Mouse (Mus musculus) T-helper 2 cell (primary cell): ENCODE results near the gene Grifin.

ENCODE experiments used
- in situ Hi-C: fragments of 300-600 bp; cut with MboI, MseI; formaldehyde crosslinking; loops from one replicate; pipeline ENCODE4 v1.15.1; 2025; ENCODE audit warnings: high pct_unique_total_duplicates

Grifin gene

DNA sequence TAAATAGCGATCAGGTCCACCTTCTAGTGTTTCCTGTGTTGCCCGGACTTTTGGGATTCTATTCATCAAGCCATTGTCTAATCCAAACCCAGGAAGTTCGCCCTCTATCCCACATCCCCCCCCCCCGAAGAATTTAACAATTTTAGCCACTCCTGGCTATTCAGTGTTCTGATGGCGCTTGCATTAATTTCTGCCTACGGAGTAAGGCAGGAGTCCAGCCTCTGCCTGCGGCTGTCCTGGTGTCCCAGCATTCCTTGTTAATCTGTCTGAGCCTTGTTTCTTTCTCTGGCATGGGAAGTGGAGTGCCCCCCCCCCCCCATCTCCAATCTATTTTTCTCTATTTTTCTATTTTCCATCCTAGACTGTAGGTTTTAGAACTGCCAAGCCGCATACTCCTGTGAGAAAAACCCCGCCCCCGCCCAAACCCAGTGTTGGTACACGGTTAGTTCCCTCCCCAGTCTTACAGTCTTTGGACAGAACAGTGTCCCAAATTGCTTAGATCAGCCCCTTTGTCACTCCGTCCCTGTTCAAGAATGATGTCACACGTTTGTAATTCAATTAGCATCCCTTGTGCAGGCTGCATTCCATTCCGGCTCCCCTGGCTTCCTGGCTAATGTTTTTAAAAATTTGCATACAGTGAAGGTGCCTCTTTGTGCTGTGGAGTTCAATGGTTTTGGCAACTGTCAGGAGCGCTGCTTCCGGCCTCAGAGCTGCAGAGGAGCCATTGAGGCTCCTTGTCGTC lies 15.4 kb downstream of the Grifin start:
- in situ Hi-C loops = loop anchor here (5.0 kb wide), 1 partner anchor 198 kb away; no protein-coding TSS in a partner anchor

DNA sequence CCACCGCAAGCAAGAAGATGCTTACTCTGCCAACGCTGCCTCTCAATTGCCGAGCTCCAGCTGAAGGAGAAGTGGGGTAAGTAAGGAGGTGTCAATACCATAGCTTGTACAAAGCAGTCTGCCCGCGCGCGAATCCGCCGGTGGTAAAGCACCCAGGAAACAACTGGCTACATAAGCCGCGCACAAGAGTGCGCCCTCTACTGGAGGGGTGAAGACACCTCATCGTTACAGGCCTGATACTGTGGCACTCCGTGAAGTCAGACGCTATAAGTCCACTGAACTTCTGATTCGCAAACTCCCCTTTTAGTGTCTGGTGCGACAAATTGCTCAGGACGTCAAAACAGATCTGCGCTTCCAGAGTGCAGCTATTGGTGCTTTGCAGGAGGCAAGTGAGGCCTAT lies 18.5 kb downstream of the Grifin start:
- in situ Hi-C loops = loop anchor here (5.0 kb wide), 1 partner anchor 201 kb away; no protein-coding TSS in a partner anchor

DNA sequence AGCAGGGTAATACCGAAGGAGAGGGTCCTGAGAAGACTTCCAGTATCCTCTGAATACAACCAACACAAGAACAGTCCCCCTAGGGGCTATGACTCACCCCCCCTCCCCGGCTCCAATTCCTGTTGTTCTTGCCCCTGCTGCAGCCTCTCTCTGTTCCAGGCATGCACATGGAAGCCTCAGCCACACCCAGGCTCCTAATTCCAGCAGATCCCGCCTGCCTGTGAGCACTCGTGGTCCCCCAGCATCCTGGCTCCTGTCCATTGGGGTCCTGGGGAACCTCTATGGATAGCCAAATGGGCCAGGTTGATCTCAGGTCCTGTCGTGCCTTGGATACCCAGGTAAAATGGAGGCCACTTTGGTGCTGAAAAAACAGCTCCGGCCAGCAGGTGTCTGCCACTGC lies 19.2 kb downstream of the Grifin start:
- in situ Hi-C loops = loop anchor here (5.0 kb wide), 1 partner anchor 202 kb away; no protein-coding TSS in a partner anchor

DNA sequence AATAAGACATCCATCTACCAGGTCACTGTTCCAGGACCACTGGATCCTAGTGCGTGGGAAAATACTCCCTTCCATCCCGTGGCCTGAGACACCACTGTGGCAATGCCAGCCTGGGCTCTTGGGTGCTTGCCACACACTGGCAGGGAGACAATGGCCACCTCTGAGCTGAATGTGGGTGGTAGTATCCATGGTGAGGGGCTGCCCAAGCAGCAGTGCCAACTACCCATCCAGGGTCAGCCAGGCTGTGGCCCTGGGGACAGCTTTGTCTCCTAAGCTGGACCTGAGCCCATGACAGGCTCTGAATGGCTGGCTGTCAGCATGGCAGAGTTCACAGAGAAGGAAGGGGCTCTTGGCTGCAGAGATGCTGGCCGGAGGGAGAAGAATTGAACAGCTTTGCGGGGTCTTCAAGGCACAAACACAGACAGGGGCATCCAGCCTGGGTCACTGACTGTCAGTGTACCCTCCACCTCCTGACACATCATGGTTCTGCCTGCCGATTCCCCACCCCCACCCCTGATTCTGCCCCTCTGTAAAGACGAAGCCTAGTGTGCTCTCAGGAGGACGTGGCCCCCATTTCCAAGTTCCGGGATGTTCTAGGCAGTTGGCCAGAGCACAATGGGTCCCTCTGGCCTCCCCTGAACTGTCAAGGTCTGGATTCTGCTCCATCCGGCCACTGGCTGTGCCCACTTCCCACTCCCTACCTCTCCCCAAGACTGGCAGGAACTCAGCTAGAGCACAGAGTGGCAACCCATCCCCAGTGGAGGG lies 21.9 kb downstream of the Grifin start:
- in situ Hi-C loops = loop anchor here (5.0 kb wide), 2 partner anchors 74 to 76 kb away; no protein-coding TSS in a partner anchor

DNA sequence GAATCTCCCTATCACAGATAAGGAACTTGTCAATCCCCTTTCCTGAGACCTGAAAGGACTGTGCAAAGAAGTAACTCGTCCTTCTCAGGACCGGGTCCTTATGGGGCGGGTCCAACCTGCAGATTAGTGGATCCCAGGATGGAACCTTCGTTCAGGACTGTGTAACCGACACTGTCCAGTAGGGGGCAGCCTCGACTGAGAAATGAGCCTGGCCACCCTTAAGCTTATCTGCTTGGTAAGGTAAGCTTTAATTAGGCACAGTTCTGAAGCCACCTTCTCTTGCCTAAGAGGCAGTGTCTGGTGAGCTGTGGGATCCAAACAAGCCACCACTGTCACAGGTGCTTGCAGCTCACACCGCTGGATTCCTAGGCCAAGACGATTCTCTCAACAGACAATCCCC lies 24.8 kb downstream of the Grifin start:
- in situ Hi-C loops = loop anchor here (5.0 kb wide), 2 partner anchors 73 to 77 kb away; no protein-coding TSS in a partner anchor

DNA sequence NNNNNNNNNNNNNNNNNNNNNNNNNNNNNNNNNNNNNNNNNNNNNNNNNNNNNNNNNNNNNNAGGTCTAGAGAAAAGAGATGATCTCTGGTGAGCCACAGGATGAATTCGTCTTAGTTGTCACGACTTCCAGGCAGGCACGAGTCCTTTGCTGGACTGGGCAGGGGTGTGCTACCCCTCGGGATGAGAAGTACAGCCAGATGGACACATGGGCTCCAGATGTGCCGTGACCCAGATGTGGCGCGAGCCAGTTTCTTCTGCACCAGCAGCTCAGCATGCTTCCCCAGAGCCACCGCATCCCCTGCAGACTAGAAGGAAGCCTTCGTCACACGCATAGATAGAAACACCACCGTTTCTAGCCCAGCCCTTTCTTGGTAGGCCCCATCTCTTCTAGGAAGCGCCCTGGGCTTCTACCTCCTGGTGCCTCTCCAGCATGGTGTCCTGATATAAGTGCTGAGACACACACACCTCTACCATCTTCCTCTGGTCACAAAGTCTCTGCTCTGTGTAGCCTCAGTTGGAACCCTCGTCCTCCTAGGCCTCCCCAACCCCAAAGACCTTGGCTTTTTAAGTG lies 26.7 kb downstream of the Grifin start:
- in situ Hi-C loops = loop anchor here (5.0 kb wide), 1 partner anchor 36 kb away; no protein-coding TSS in a partner anchor

DNA sequence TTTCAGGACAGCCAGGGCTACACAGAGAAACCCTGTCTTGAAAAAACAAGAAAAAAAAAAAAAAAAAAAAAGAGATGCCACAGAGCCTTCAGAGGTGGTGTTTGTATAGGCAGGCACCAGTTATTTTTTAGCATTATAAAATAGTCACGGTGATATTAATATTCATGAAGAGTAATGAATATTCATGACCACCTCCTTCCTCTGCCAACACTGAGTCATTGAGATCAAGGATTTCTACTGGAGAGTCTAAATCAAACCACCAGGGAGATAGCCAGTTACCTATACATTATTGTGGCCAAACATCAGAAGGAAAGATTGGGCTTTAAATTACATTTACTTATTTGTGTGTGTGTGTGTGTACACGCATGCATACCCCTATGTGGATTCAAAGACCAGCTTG lies 38.1 kb downstream of the Grifin start:
- in situ Hi-C loops = no loop called here

DNA sequence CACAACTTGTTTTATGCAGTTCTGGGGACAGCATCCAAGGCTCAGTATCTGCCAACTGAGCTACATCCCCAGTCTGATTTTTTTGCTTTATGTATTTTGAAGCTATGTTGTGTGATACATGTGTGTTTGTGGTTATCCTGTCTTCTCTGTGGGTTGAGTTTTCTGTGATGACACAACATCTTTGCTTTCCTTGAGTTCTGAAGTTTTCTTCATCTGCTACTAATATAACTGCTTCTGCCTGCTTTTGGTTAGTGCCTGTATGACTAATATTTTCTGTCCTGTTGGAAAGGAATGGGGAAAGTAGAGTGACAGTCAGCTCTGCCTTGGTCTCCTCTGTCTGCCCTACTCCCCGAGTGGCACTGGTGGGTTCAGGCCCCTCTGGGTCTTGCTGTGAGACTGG lies 43.7 kb downstream of the Grifin start:
- in situ Hi-C loops = no loop called here

DNA sequence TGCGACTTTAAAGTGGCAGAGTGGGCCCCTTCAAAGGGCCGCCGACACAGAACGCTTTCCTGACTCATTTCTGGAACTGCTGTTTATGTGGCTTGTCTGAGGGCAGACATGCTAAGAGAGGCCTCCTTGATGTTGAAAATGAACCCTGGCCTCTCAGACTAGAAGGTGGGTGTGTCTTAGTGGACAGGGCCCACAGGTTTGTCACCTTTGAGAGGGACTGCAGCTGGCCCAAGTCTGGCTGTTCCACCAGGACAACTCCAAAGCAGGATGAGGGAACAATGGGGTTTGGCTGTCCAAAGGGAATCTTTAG lies 47.0 kb downstream of the Grifin start:
- in situ Hi-C loops = no loop called here

DNA sequence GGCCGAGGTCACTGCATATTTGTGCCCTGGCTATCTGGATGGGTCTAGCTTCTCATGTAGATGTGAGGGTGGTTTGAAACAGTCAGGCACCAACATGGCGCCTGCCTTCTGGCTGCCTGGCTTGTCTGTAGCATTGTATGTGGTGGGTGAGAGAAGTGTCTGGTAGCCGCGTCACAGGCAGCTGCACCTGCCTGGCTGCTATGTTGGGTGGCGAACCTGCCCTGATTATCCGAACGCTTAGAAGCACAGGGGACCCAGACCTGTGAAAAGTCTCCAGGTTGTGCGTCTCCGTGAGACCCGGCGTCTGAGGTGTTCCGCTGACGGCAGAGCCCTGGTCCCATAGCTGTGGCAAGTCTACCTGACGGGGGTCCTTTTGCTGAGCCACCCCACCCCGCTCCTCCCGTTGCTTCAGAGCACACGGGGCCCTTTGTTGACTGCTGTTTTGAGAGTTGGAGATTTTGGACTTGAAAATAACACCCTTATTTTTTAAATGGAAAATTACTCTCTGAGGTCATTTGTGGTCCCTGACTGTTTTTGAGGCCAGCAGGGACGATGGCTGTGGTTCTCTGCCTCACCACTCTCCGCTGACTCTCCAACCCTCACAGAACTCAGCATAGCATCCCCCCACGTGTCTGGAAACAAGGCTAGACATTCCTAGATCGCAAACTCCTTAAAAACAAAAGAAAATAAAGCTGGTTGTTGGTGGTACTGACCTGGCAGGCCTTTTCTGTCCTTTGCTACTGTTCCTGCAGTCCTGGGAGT lies 47.5 kb downstream of the Grifin start:
- in situ Hi-C loops = no loop called here

DNA sequence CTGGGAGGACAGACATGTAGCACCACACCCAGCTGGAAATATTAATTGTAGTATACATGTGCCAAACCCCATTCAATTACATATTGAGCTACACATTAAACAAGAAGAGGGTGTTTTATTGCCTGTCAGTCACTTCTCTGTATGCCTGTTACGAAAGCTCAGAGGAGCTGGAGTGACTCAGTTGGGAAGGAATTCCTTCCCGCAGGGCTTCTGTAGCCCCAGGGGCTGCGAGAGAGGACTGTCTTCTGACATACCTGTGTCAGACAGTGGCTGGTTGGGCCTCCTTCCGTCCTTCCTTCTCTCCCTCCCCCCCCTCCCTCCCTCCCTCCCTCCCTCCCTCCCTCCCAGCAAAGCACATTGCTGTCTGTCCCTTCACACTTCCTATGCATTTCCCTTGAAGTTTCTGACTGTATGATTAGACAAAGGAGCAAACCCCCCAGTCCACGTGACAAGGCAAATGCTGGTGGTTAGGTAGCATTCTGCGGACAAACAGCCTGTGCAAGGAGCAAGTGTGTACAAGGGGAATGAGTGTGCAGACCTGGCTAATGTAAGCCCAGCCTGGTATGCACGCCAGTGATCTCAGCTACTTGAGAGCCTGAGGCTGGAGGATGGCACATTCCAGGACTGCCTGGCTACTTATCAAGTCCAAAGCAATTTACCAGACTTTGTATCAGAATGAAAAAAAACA lies 49.9 kb downstream of the Grifin start:
- in situ Hi-C loops = no loop called here

DNA sequence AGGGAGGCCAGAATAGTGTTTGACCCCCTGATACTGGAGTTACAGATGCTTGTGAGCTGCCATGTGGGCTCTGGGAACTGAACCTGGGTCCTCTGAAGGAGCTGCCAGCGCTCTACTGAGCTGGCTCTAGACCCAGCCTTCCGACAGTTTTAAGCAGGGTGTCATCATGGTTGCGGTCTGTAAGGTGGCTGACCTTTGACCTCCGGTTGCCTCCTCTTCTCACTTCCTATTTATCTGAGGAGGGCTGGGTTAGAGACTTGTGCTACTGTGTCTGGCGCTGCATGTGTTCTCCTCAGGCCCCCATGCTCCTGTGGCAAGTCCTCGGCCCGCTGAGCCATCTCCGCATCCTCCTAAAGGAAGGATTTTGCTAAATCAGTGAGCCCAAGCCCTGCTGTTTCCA lies 51.0 kb downstream of the Grifin start:
- in situ Hi-C loops = no loop called here
